Mouse (Mus musculus) thymus, adult 2 months (tissue): ENCODE results near the gene Dchs2. TPM values are rescaled to one million over a fixed set of nuclear protein-coding genes. Genes with fewer than 3 reads are reported as not detected.

ENCODE experiments used
- DNase-seq: peaks from one replicate; pipeline ENCODE4 v3.0.0; 2021
- H3K27ac ChIP-seq: fragments of 200-500 bp; 2 replicates; pipeline ENCODE4 v1.5.1; 2012; ENCODE audit warnings: low read length, control low read depth; ENCODE audit not compliant: control insufficient read depth, insufficient read depth
- H3K27me3 ChIP-seq: fragments of 200-500 bp; 2 replicates; pipeline ENCODE4 v1.6.1; 2012; ENCODE audit warnings: mild to moderate bottlenecking, low read length, moderate library complexity, mixed read lengths; ENCODE audit not compliant: control insufficient read depth, insufficient read depth
- H3K36me3 ChIP-seq: fragments of 200-500 bp; 2 replicates; pipeline ENCODE4 v1.6.1; 2012; ENCODE audit warnings: mild to moderate bottlenecking, low read length, moderate library complexity; ENCODE audit not compliant: control insufficient read depth, insufficient read depth
- H3K4me1 ChIP-seq: fragments of 200-500 bp; replicated peaks from 2 replicates; pipeline ENCODE4 v1.6.1; 2012; ENCODE audit warnings: low read length; ENCODE audit not compliant: control insufficient read depth, insufficient read depth
- H3K4me3 ChIP-seq: fragments of 200-500 bp; 2 replicates; pipeline ENCODE4 v1.5.1; 2012; ENCODE audit warnings: mild to moderate bottlenecking, low read length, control low read depth, moderate library complexity; ENCODE audit not compliant: control insufficient read depth, insufficient read depth
- CTCF ChIP-seq: fragments of 200-500 bp; IDR thresholded peaks from 2 replicates; pipeline ENCODE4 v1.5.1; 2012; ENCODE audit warnings: mild to moderate bottlenecking, control low read depth, low read length, moderate library complexity, borderline replicate concordance; ENCODE audit not compliant: control insufficient read depth, poor library complexity, insufficient read depth; ENCODE audit errors: extremely low read depth
- POLR2A ChIP-seq: fragments of 200-500 bp; IDR thresholded peaks from 2 replicates; pipeline ENCODE4 v1.6.1; 2012; ENCODE audit warnings: mild to moderate bottlenecking, low read length, control low read depth, moderate library complexity; ENCODE audit not compliant: control insufficient read depth, poor library complexity, insufficient read depth; ENCODE audit errors: extremely low read depth
- WGBS: fragments of 180-500 bp; shearing (Covaris S2); methylation state at CpG from one replicate; pipeline ENCODE4 v1.1.7; 2018; 5-methylcytosine and 5-hydroxymethylcytosine counted together
- polyA plus RNA-seq: library from polyadenylated mRNA; depleted of rRNA; stranded (reverse); fragments of >200 nt; gene quantifications from 2 replicates; pipeline ENCODE4 v1.2.3, GENCODE M21; 2012; rRNA removed

Dchs2 gene
- polyA plus RNA-seq, 1 experiment: 0.31 TPM

- no peaks in the 10 kb centered on the region for H3K36me3 ChIP-seq
- DNase-seq: no peak
- no peaks in the 10 kb centered on the region for H3K27me3 ChIP-seq
- TF ChIP-seq POLR2A (no peak), CTCF (no peak)
- WGBS: 91% methylated on average over 9 of the region's 9 CpGs
- no peak overlapping the region for H3K27ac ChIP-seq
- no peaks in the 10 kb centered on the region for H3K4me1 ChIP-seq
- no peak overlapping the region for H3K4me3 ChIP-seq
Observed at GRCm38 (mm10) chr3:83368500-83369068, 240.8 kb downstream of the Dchs2 start.

- H3K27ac ChIP-seq: no peak overlapping the region
- H3K4me1 ChIP-seq: no peaks in the 10 kb centered on the region
- H3K4me3 ChIP-seq: no peak overlapping the region
- TF ChIP-seq POLR2A (no peak), CTCF (no peak)
- no peaks in the 10 kb centered on the region for H3K36me3 ChIP-seq
- DNase-seq: no peak
- H3K27me3 ChIP-seq: no peaks in the 10 kb centered on the region
- 88% methylated on average over 2 of the region's 2 CpGs for WGBS
Observed at GRCm38 (mm10) chr3:83369871-83370270, 242.1 kb downstream of the Dchs2 start.

- Histone ChIP-seq H3K27me3 (no peaks in the 10 kb centered on the region), H3K4me1 (no peaks in the 10 kb centered on the region), H3K4me3 (no peak overlapping the region), H3K36me3 (no peaks in the 10 kb centered on the region), H3K27ac (no peak overlapping the region)
- 93% methylated on average over 6 of the region's 6 CpGs for WGBS
- no peak for TF ChIP-seq CTCF
- no peak for TF ChIP-seq POLR2A
- no peak for DNase-seq
Observed at GRCm38 (mm10) chr3:83374333-83374732, 246.6 kb downstream of the Dchs2 start.

- no peak for TF ChIP-seq POLR2A
- no peak for TF ChIP-seq CTCF
- 94% methylated on average over 6 of the region's 6 CpGs for WGBS
- H3K4me1 ChIP-seq: no peaks in the 10 kb centered on the region
- no peaks in the 10 kb centered on the region for H3K36me3 ChIP-seq
- no peak overlapping the region for H3K4me3 ChIP-seq
- H3K27me3 ChIP-seq: no peaks in the 10 kb centered on the region
- H3K27ac ChIP-seq: no peak overlapping the region
- DNase-seq: no peak
Observed at GRCm38 (mm10) chr3:83376834-83377233, 249.1 kb downstream of the Dchs2 start.

Other genes starting within 250 kb of the Dchs2 start
- 0.15 and 0.22 TPM in 2 replicates for gene Lrat, start 224.0 kb upstream of the Dchs2 start, polyA plus RNA-seq
- 0.65 and 4.3 TPM in 2 replicates for gene Fgg, start 120.2 kb upstream of the Dchs2 start, polyA plus RNA-seq
- 0.08 and 1.0 TPM in 2 replicates for gene Fga, start 101.9 kb upstream of the Dchs2 start, polyA plus RNA-seq
- 0.15 and 1.8 TPM in 2 replicates for gene Fgb, start 78.1 kb upstream of the Dchs2 start, polyA plus RNA-seq
- gene Plrg1, start 72.4 kb upstream of the Dchs2 start, polyA plus RNA-seq: 55.9 TPM in 2 replicates